Mouse (Mus musculus) liver, postnatal 0 days (tissue): ENCODE data around the gene Armc6. TPM values are rescaled to one million over a fixed set of nuclear protein-coding genes. Genes with fewer than 3 reads are reported as not detected.
A peak's percentile ranks its signal among the peaks of the same experiment; 100 is the strongest.

Experiments used
- ATAC-seq: fragments of 200-750 bp; cut with Nextera tagmentation; 2 replicates; pipeline ENCODE4 v1.8.0; 2017; ENCODE audit warnings: mild to moderate bottlenecking, moderate library complexity
- DNase-seq: peaks from one replicate; pipeline ENCODE4 v3.0.0-alpha.2; 2016
- H3K27ac ChIP-seq: fragments of 300-500 bp; sonication (generic); 2 replicates; pipeline ENCODE4 v1.5.1; 2014; ENCODE audit warnings: antibody characterized with exemption, moderate library complexity, mild to moderate bottlenecking, low read depth
- H3K27me3 ChIP-seq: fragments of 300-500 bp; sonication (generic); 2 replicates; pipeline ENCODE4 v1.6.1; 2014; ENCODE audit warnings: low read length, control low read depth, mixed read lengths; ENCODE audit not compliant: insufficient read depth
- H3K36me3 ChIP-seq: fragments of 300-500 bp; sonication (generic); replicated peaks from 2 replicates; pipeline ENCODE4 v1.6.1; 2014; ENCODE audit warnings: mild to moderate bottlenecking, control low read depth, low read length, moderate library complexity, mixed read lengths; ENCODE audit not compliant: insufficient read depth
- H3K4me1 ChIP-seq: fragments of 300-500 bp; sonication (generic); 2 replicates; pipeline ENCODE4 v1.6.1; 2014; ENCODE audit warnings: antibody characterized with exemption, mild to moderate bottlenecking, control low read depth; ENCODE audit not compliant: insufficient read depth
- H3K4me2 ChIP-seq: fragments of 300-500 bp; sonication (generic); 2 replicates; pipeline ENCODE4 v1.6.1; 2014; ENCODE audit warnings: low read depth, mild to moderate bottlenecking, low read length, moderate library complexity, mixed read lengths
- H3K4me3 ChIP-seq: fragments of 300-500 bp; sonication (generic); 2 replicates; pipeline ENCODE4 v1.5.1; 2014; ENCODE audit warnings: low read depth, low read length
- H3K9ac ChIP-seq: fragments of 300-500 bp; sonication (generic); replicated peaks from 2 replicates; pipeline ENCODE4 v1.6.1; 2014; ENCODE audit warnings: mild to moderate bottlenecking, moderate library complexity
- H3K9me3 ChIP-seq: fragments of 300-500 bp; sonication (generic); 2 replicates; pipeline ENCODE4 v1.6.1; 2016; ENCODE audit warnings: mild to moderate bottlenecking, control low read depth, low read length, mixed read lengths
- CTCF ChIP-seq: sonication (generic); IDR thresholded peaks from 2 replicates; pipeline ENCODE4 v1.5.1; 2016; ENCODE audit warnings: antibody characterized with exemption, low read depth
- EP300 ChIP-seq: IDR thresholded peaks from 2 replicates; pipeline ENCODE4 v1.6.1; 2016; ENCODE audit warnings: antibody characterized with exemption, low read depth, mild to moderate bottlenecking
- WGBS: fragments of 180-500 bp; shearing (Covaris S2); extraction: QIAGEN DNeasy Blood & Tissue Kit; methylation state at CpG from one replicate; pipeline ENCODE4 v1.1.7; 2014; ENCODE audit not compliant: insufficient replicate concordance; 5-methylcytosine and 5-hydroxymethylcytosine counted together
- polyA plus RNA-seq: library from polyadenylated mRNA; unstranded; fragments of >200 nt; fragmentation: Nextera tagmentation; extraction: Ambion mirVana; gene quantifications from 2 replicates; pipeline ENCODE4 v1.2.1, GENCODE M21; 2015

The Armc6 gene
- polyA plus RNA-seq, 1 experiment from 2014 or later: 6.3 TPM

DNA sequence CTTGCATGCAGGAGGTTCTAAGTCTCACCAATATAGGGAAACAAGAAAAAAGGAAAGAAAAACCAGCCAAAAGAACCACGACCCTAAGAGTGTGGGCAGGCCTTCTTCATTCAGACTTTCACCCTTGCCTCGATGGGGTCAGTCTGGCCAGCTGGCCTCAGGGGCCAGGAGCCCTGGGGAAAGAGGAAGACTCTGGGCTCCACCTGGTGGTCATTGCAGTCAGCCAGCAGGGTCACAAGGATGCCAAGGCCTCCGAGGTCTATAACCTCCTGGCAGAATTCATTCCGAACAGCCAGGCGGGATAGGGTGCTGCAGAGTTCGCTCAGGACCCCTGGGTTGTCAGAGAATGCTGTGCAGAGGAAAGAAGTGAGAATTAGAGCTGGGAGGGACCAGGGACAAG is 10.9 kb downstream of the Armc6 start:
- DNase-seq (peak; percentile 70), ATAC-seq (peak; percentile 29; the same call in 1 of the 2 replicates)
- Histone ChIP-seq H3K27ac (no peak overlapping the region), H3K4me3 (no peak overlapping the region), H3K9ac (no peak overlapping the region), H3K27me3 (no peaks in the 10 kb centered on the region), H3K9me3 (no peaks in the 10 kb centered on the region), H3K36me3 (peaks cover 6% of the 10 kb centered on the region), H3K4me2 (no peak overlapping the region), H3K4me1 (peaks cover 9% of the 10 kb centered on the region)
- WGBS: 60% methylated on average over 6 of the region's 6 CpGs
- no peak for TF ChIP-seq EP300
- peak; percentile 83 for TF ChIP-seq CTCF

DNA sequence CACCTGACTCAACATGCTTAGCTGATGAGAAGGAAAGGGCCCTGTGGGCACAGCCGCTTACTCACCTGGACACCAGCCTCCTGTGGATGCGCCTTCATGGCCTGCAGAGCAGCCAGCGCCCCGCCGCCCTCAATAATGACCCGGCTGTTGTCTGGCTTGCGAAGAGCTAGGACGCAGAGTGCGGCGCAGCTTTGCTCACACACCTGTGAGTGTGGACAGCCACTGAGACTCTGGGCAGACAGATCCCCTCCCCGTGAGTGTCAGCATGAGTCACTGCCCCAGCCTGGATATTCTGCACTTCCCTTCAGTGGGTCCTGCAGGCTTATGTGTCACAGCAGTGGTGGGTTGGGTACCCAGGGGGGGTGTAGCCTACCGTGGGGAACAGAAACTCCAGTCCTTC is 12.2 kb downstream of the Armc6 start:
- no peak overlapping the region for H3K9ac ChIP-seq
- peaks cover 6% of the 10 kb centered on the region for H3K36me3 ChIP-seq
- 90% methylated on average over 12 of the region's 12 CpGs for WGBS
- H3K4me3 ChIP-seq: no peak overlapping the region
- TF ChIP-seq CTCF: no peak
- no peak for TF ChIP-seq EP300
- ATAC-seq (no peak), DNase-seq (no peak)
- H3K4me2 ChIP-seq: no peak overlapping the region
- peaks cover 10% of the 10 kb centered on the region for H3K4me1 ChIP-seq
- H3K9me3 ChIP-seq: no peaks in the 10 kb centered on the region
- H3K27ac ChIP-seq: no peak overlapping the region
- H3K27me3 ChIP-seq: no peaks in the 10 kb centered on the region

DNA sequence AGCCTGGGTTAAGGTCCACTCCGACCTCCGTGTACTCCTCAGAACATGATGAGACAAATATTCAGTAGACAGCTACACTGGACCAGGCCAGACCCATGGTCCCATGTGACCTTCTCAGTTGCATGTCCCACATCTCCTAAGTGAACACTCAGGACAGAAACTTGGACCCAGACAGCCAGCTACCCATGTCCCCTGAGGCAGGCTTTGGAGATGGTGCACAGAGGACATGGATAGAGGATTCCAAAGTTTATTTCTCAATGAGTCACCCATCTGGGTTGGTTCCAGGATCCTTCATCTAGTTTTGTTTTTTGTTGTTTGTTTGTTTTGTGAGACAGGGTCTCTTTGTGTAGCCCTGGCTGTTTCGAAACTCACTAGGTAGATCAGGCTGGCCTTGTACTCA is 13.4 kb downstream of the Armc6 start:
- Histone ChIP-seq H3K9me3 (no peaks in the 10 kb centered on the region), H3K27ac (peak overlapping the region; percentile 87), H3K27me3 (no peaks in the 10 kb centered on the region), H3K4me3 (no peak overlapping the region), H3K9ac (no peak overlapping the region), H3K4me1 (peaks cover 10% of the 10 kb centered on the region), H3K36me3 (peaks cover 6% of the 10 kb centered on the region), H3K4me2 (no peak overlapping the region)
- no peak for DNase-seq
- ATAC-seq: peak; percentile 30
- WGBS: 74% methylated on average over 3 of the region's 3 CpGs
- TF ChIP-seq EP300: no peak
- TF ChIP-seq CTCF: no peak

DNA sequence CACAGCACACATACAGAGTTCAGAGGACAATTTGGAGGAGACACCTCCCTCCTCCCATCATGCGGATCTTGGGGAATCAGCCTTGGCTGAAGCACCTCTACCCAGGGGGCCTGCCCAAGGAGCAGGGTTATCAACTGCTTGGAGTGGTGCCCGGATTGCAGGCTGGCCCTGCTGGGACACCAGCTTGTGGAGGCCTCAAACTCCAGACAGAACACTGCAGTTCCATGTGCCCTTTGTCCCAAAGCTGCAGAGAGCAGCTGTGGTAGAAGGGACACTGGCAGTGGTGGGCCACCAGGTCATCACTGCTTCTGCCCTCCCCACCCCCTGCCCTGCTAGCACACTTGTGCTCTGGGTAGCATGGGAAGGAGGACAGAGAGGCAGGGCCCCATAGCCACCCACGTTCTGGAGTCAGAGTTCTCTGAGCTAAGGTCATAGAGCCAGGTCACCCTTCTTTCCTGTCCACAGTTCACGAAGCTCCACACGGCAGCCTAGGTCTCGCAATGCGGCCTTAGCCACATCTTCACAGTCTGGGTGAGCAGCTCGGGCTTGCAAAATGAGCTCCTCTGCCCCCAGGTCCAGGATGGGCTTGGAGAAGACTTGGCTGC is 13.9 kb downstream of the Armc6 start:
- TF ChIP-seq CTCF: no peak
- TF ChIP-seq EP300: no peak
- Histone ChIP-seq H3K9me3 (no peaks in the 10 kb centered on the region), H3K4me3 (no peak overlapping the region), H3K36me3 (peaks cover 6% of the 10 kb centered on the region), H3K27me3 (no peaks in the 10 kb centered on the region), H3K4me1 (peaks cover 10% of the 10 kb centered on the region), H3K9ac (peak overlapping the region; percentile 10; the same call in 1 of the 2 replicates), H3K4me2 (no peak overlapping the region), H3K27ac (peak overlapping the region; percentile 87)
- 50% methylated on average over 8 of the region's 8 CpGs for WGBS
- DNase-seq: no peak
- ATAC-seq: peak; percentile 11; the same call in 1 of the 2 replicates

DNA sequence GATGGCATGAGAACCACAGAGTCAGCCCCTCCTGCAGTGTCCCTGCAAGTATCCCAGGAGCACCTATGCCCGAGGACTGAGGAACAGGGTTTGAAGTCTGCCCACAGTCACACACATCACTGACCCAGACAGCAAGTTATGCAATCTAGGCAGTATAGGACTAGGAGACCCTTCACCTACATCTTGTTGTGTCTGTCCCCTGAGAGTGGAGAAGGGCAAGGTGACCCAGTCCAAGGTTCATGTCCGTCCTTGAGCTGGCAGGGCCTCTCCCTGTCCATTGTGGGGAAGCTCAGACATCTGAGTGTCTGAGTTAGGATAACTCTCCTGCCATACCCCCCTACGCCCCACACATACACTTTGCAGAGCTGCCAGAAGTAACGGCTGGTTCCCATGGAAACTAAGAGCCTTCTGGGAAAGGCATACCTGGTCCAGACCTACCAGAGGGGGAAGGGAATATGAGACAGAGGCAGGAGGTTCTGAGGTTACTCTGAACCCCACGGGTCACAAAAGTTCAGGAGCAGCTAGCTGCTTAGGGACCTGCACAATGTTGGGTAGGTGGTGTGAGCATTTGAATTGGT is 15.1 kb downstream of the Armc6 start:
- H3K4me1 ChIP-seq: peaks cover 11% of the 10 kb centered on the region
- 51% methylated on average over 5 of the region's 5 CpGs for whole genome bisulfite sequencing
- H3K4me3 ChIP-seq: no peak overlapping the region
- no peak overlapping the region for H3K4me2 ChIP-seq
- DNase-seq (no peak), ATAC-seq (peak; percentile 81)
- H3K9me3 ChIP-seq: no peaks in the 10 kb centered on the region
- no peaks in the 10 kb centered on the region for H3K27me3 ChIP-seq
- 0 out of 2 replicates have a peak overlapping the region, but pooled peaks have one; percentile 6 for H3K9ac ChIP-seq
- no peak for TF ChIP-seq CTCF
- TF ChIP-seq EP300: peak; percentile 79
- peak overlapping the region; percentile 87 for H3K27ac ChIP-seq
- H3K36me3 ChIP-seq: no peaks in the 10 kb centered on the region

DNA sequence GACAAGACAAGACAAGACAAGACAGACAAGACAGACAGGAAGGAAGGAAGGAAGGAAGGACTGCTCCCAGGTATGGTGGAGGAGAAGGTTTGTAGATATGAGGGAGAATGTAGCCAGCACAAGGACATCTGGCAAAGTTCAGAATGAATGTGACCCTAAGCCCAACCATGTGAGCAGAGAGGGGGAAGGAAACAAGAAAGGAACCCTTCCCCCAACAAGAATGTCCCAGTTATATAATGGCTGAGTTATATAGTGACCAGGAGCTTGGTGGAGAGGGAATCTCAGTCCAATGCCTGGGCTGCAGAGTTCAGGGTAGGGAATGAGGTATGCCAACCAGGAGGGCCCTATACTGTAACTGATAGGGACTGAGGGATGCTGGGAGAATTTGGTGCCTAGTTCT is 16.8 kb downstream of the Armc6 start:
- no peaks in the 10 kb centered on the region for H3K27me3 ChIP-seq
- H3K4me1 ChIP-seq: peaks cover 21% of the 10 kb centered on the region
- TF ChIP-seq EP300: no peak
- no peak for TF ChIP-seq CTCF
- 0 out of 2 replicates have a peak overlapping the region, but pooled peaks have one; percentile 22 for H3K27ac ChIP-seq
- no peak overlapping the region for H3K9ac ChIP-seq
- H3K9me3 ChIP-seq: no peaks in the 10 kb centered on the region
- no peaks in the 10 kb centered on the region for H3K36me3 ChIP-seq
- DNase-seq (no peak), ATAC-seq (no peak)
- no peak overlapping the region for H3K4me2 ChIP-seq
- H3K4me3 ChIP-seq: no peak overlapping the region
